Mouse (Mus musculus) adrenal gland, postnatal 4 days (tissue): ENCODE results near the gene Pml. TPM values are rescaled to one million over a fixed set of nuclear protein-coding genes. Genes with fewer than 3 reads are reported as not detected.

Experiments used
- DNase-seq, 2 experiments: peaks; one replicate each; pipeline ENCODE4 v3.0.0; 2021 to 2022; ENCODE audit warnings: low spot score in 2 of 2, mixed read lengths in 2 of 2
- long read RNA-seq, 2 experiments: library from polyadenylated mRNA; stranded (forward); transcript quantifications; one replicate each; pipeline ENCODE4 v2.0.0; 2021
- total RNA-seq, 2 experiments: library from RNA; stranded (reverse); gene quantifications; 2 replicates each; pipeline ENCODE4 v1.2.3; 2021

Pml gene
- total RNA-seq = 10 to 100 TPM; 31.6 to 32.1 TPM
- long read RNA-seq, experiment 1, full-length matches to known transcripts = 7 of 14 reads
- long read RNA-seq, experiment 1, partial matches to known transcripts = 2 of 14 reads
- long read RNA-seq, experiment 1, other reads (novel, unspliced or antisense) = 5 of 14 reads
- long read RNA-seq, experiment 2, full-length matches to known transcripts = 7 of 20 reads
- long read RNA-seq, experiment 2, partial matches to known transcripts = 1 of 20 reads
- long read RNA-seq, experiment 2, other reads (novel, unspliced or antisense) = 12 of 20 reads

DNA sequence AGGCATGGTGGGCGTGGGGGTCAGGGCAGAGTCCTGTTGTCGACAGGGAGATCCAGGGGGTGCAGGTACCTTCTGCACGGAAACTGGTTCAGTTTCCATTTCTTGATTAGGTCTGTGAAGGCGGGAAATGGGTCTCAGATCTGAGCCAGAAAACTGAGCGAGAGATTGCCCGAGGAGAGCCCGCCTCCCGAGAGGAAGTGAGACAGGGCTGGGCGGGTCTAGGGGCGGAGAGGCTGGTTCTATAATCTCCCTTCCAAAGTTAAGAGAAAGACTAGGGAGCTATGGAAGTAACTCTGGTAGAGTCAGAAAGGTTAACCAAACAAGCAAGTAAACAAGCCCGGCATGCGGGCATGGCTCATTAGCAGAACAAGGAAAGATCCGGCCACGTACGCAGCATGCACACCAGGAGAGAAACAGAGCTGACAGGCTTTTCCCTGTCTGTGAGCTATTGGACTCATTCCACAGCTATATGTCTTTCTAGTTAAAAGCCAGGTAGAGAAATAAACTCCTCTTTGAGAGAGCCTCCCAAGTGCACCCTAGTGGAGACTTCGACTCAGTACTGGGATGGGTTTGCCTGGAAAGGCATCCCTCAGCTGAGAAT is at the start of gene Pml:
TSS of gene Pml (minus strand) at position 195 of the 601 bp plus-strand sequence.
- DNase-seq = peak; percentile 36 to 72

DNA sequence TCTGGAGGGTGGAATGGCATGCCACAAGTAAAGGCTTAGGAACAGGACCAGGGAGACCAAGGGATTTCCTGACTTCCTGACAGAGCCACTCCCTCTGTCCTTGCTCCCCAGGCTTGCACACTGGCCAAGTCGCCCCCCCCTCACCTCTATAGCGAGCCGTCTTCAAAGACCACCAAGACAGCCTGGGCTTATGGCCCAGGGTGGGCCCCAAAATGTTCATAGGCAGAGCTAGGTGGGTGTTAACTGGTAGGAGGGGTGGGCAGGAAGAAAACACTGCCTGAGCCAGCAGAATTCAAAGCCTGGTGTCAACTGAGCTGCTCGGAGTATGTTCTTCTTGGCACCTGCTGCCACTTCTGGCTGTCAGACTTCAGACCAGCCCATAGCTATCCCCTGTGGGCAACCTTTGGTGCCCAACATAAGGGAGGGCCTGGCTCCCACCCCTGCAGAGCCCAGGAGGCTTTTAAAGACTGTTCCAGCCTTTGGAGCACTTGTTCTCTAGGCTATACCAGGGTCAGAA is 48.4 kb upstream of the Pml start:
- DNase-seq = no peak

- DNase-seq = no peak
These were observed 47.5 kb upstream of the Pml start for GRCm38 (mm10) chr9:58297065-58297464.

DNA sequence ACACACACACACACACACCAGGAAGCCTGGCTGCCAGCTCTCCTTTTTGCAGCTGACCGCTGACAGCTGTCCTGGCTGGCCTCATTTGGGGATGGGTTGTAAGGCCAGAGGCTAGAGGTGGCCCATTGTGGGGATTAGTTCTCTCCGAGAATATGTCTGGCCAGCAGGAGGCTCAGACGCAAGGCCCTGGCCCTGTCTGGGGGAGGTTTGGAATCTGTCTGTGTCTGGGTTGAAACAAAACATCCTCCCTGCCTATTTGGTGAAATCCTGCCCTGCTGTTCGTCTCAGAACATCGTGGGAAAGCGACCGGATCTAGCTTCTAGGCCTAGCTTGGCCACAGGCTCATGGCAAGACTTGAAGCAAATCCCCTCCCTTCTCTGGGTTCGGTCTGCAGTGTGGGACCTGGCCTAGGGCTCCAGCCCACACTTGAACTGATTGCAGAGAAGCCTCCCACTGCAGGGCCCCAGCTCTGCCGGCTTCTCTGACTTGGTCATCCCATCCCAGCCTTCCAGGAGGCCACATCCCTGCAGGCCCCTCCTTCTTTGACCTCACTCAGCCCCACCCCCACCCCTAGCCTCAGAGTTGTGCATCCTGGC is 46.3 kb upstream of the Pml start:
- no peak for DNase-seq

DNA sequence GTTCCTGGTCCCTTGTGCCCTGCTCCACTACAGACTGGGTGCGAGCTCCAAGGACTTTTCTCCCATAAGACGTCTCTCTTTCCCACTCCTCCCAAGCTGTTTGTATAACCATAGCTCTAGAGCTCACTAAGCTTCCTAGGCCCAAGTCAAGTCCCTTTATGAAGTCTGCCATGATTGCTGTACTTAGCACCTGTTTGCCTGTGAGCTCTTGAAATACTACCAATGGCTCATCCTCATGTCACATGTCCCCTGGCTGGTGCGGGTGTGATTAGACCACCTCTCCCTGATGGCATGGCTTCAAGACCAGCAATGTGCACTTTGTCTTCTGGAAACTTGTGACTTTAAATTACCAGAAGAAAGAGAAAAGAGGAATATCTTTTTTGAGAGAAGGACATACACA is 45.8 kb upstream of the Pml start:
- DNase-seq = no peak

DNA sequence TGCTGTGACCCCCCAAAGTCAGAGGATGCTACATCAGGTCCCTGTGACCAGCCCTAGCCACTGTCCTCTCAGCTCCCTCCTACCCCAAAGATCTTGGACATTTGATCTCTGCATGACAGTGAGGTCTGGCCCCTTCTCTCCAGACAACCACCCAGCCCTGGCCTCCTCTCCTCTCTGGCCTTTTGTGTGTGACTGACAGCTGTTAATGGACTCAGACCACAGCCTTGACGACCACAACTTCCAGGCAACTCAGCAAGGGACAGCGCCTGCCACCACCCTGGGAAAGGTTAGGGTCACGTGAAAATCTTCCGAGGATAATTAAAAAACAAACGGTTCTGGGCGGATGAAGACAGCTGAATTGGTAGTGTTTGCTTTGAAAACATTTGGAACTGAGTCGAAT is 44.9 kb upstream of the Pml start:
- DNase-seq = no peak

- no peak for DNase-seq
These were observed 40.3 kb upstream of the Pml start for GRCm38 (mm10) chr9:58289901-58290300.

DNA sequence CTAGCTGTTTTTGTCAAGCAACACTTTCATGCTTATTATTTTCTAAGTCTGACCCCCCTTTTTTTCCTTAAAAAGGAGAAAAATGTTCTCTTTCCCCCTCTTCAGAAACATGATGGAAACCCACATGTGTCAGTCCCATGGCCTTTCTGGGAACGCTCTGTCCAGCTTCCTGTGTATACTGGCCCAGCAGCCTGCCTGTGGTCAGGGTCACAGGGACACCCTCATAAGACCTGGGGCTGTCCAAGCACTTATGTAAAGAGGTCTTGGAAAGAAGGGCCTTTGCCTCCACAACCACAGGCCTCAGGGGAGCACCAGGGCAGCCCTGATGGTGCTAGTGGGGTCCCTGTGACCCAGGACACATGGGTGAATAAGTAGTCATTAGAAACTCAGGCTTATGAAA is 39.5 kb upstream of the Pml start:
- no peak for DNase-seq

- DNase-seq = no peak
These were observed 33.8 kb upstream of the Pml start for GRCm38 (mm10) chr9:58283431-58283830.

DNA sequence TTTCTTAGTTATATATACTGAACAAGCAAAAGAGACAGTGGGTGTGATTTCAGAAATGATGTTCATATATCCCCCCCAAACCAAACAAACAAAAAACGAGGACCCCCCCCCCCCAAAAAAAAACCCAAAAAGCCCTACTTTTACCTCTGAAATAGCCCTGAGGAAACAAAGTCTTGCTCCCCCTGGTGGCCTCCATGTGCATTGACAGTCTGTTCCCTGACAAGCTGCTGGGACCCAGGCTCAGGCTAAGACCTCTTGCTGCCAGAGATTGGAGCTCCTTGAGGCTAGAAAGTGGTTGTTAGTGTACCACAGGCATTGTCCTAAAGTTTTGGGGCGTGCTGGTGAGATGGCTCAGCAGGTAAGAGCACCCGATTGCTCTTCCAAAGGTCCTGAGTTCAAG is 32.0 kb upstream of the Pml start:
- DNase-seq = no peak

GRCm38 (mm10) chr9:58280259-58281109 is 30.9 kb upstream of the Pml start:
- peak in 1 of 2 experiments; percentile 56 for DNase-seq

DNA sequence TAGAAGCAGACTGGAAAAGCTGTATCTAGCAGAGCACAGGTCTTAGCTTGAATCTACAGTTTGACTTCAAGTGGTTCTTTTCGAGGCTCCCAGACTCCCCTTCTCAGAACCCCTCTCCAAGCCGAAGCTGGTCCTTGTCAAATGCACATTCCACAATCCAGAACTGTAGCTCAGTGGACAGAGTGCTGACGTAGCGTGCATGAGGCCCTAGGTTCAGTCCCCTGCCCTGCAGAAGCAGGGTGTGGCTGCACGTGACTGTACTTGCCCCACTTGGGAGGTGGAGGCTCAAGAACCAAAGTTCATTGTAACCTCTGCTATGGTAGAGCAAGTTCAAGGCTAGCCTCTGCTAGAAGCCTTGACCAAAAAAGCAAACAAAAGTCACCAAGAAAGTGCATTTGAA is 30.2 kb upstream of the Pml start:
- no peak for DNase-seq

GRCm38 (mm10) chr9:58278821-58279723 is 29.5 kb upstream of the Pml start:
- DNase-seq = no peak

DNA sequence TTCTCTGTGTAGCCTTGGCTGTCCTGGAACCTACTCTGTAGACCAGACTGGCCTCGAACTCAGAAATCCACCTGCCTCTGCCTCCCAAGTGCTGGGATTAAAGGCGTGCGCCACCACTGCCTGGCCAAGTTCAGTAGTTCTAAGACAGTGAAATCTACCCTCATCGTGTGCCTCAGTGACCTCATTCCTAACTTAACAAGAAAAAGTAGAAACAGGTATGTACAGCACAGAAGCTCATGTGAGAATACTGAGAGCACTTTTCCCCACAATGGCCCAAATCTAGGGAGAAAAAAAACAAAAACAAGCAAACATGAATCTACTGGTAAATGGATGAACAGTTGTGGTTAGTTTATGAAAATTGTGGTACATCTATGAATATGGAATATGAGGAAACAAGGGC is 28.7 kb upstream of the Pml start:
- no peak for DNase-seq

DNA sequence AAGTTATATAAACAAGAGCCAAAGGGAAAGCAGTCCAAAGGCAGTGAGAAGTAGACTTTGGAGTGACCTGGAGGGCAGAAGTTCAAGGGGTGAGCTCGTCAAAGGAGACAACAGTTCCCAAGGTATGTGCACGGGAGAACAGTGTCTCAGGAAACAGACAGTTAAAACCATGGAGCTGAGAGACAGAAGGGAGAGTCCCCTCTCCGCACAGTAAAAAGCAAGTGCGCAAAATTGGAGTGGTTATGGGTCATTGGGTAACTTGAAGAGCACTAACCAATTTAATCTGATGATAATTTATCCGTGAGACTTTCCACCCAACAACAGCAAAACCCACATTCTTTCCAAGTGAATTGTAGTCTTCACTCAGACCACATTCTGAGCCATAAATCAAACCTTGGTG is 26.8 kb upstream of the Pml start:
- DNase-seq = no peak

DNA sequence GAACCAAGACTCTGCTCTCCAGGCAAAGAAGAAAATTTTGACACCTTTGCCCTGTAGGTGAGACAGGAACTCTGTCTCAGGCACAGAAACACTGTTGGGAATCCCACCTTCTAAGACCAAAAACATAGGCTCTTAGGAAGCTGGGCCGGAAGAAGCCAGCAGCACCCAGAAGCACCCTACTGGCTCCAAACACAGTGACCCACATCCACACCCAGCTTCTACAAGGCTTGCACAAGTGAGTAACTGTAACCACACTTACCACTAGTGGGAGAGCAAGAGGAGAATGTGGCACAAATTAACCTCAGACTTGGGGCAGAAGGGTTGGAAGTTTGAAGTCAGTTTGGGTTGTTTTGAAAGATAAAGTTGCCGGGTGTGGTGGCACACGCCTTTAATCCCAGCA is 26.2 kb upstream of the Pml start:
- DNase-seq = no peak

GRCm38 (mm10) chr9:58275115-58275774 is 25.7 kb upstream of the Pml start:
- DNase-seq = peak in 1 of 2 experiments; percentile 18

GRCm38 (mm10) chr9:58274626-58275025 is 25.0 kb upstream of the Pml start:
- DNase-seq = no peak

- no peak for DNase-seq
These were observed 24.6 kb upstream of the Pml start for GRCm38 (mm10) chr9:58274101-58274604.

- DNase-seq = no peak
These were observed 23.3 kb upstream of the Pml start for GRCm38 (mm10) chr9:58272855-58273254.
